Mouse (Mus musculus) bone marrow macrophage, adult 2 months (primary cell): ENCODE measurements around the gene Trpv5.

Experiments
- CTCF ChIP-seq: IDR thresholded peaks from 2 replicates; pipeline ENCODE4 v1.5.1; 2012; ENCODE audit warnings: low read depth, mild to moderate bottlenecking, low read length, moderate library complexity
- POLR2A ChIP-seq: IDR thresholded peaks from 2 replicates; pipeline ENCODE4 v1.6.1; 2012; ENCODE audit warnings: mild to moderate bottlenecking, low read depth, low read length, borderline replicate concordance

GRCm38 (mm10) chr6:41654648-41655047 is 25.9 kb downstream of the Trpv5 start:
- TF ChIP-seq CTCF (no peak), POLR2A (no peak)
